Mouse (Mus musculus): ENCODE measurements around the gene Gtsf2. TPM values are rescaled to one million over a fixed set of nuclear protein-coding genes. Genes with fewer than 3 reads are reported as not detected.

Gtsf2 gene
- polyA plus RNA-seq, 1 experiment, result not detected

DNA sequence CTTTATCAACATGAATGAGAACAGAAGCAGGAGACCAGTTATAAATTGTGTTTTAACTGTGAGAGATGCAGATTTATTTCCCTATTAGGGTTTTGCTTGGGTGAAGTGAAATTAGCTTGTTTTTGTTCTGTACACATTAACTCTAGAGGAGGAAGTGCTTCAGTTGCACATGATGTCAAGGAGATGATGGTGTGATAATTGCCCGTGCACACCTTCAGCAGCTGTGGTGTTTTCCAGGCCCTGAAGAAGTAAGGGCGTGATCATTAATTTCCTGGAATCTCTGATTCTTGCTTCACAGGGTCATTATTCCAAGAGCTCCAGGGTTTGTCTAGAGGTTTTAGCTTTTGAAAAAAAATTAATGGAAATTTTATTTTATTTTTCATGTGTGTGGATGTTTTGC is 31.9 kb upstream of the Gtsf2 start:
- Histone ChIP-seq H3K27ac (ENCODE audit: insufficient read depth, low read depth, low read length) (peak overlapping the region; percentile 90), H3K27me3 (ENCODE audit: control insufficient read depth, insufficient read depth, low read length) (no peaks in the 10 kb centered on the region), H3K36me3 (ENCODE audit: control insufficient read depth, insufficient read depth, low read length) (no peaks in the 10 kb centered on the region), H3K4me3 (ENCODE audit: low read depth, low read length) (no peak overlapping the region), H3K4me1 (ENCODE audit: control insufficient read depth, insufficient read depth, insufficient read length, low read length) (peaks cover 13% of the 10 kb centered on the region; the same call in 1 of the 2 replicates)
- WGBS, result 21% methylated on average over 2 of the region's 2 CpGs
- TF ChIP-seq CTCF (IDR thresholded peaks at IDR 0.05; ENCODE audit: extremely low read depth, insufficient read length, insufficient replicate concordance, low read depth, low read length) (no peak), POLR2A (IDR thresholded peaks at IDR 0.05; ENCODE audit: low read depth, low read length) (no peak)

DNA sequence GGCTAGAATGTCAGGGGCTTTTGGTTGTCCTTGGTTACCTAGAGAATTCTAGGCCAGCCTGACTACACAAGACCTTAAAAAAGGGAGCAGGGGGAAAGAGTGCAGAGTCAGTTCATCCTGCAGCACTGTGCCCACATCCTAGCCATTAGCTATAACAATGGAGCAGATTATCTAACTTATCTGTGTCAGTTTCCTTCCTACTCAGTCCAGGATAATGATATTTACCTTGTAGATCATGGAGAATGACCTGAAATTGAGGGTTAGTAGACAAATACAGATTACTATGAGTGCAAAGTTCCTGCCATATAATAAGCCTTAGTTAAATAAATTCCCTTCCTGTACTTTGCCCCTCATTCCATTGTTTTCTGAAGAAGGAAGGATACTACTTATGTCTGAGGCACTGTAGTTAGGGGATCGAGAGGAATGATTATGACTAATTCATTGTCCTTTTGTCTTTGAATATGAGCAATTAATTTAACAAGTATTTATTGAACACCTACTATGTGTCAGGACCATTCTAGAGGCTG is 30.9 kb upstream of the Gtsf2 start:
- 15% methylated on average over 1 of the region's 1 CpGs for WGBS
- no peak for TF ChIP-seq POLR2A (IDR thresholded peaks at IDR 0.05; ENCODE audit: low read depth, low read length)
- TF ChIP-seq CTCF (IDR thresholded peaks at IDR 0.05; ENCODE audit: extremely low read depth, insufficient read length, insufficient replicate concordance, low read depth, low read length), result no peak
- H3K4me1 ChIP-seq (ENCODE audit: control insufficient read depth, insufficient read depth, insufficient read length, low read length), result peaks cover 13% of the 10 kb centered on the region; the same call in 1 of the 2 replicates
- H3K27ac ChIP-seq (ENCODE audit: insufficient read depth, low read depth, low read length), result no peak overlapping the region
- no peak overlapping the region for H3K4me3 ChIP-seq (ENCODE audit: low read depth, low read length)
- H3K36me3 ChIP-seq (ENCODE audit: control insufficient read depth, insufficient read depth, low read length), result no peaks in the 10 kb centered on the region
- no peaks in the 10 kb centered on the region for H3K27me3 ChIP-seq (ENCODE audit: control insufficient read depth, insufficient read depth, low read length)

DNA sequence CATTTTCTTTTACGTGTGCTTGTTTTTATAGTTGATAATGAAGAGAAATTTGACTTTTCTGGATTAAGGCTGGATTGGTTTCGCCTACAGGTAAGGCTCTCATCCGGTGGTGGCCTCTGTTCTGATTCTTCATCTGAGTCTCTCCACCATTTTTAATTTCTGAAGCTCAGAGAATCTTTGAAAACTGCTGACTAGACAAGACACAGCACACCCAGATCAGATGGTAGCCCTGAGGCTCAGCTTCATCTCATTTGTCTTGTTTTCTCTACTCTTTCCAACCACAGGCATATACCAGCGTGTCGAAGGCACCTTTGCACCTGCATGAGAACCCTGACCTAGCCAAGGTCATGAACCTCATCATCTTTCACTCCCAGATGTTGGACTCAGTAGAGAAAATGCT is 25.5 kb upstream of the Gtsf2 start:
- no peaks in the 10 kb centered on the region for H3K27me3 ChIP-seq (ENCODE audit: control insufficient read depth, insufficient read depth, low read length)
- peaks cover 6% of the 10 kb centered on the region; the same call in 1 of the 2 replicates for H3K4me1 ChIP-seq (ENCODE audit: control insufficient read depth, insufficient read depth, insufficient read length, low read length)
- no peaks in the 10 kb centered on the region for H3K36me3 ChIP-seq (ENCODE audit: control insufficient read depth, insufficient read depth, low read length)
- WGBS, result 88% methylated on average over 5 of the region's 5 CpGs
- no peak overlapping the region for H3K4me3 ChIP-seq (ENCODE audit: low read depth, low read length)
- no peak overlapping the region for H3K27ac ChIP-seq (ENCODE audit: insufficient read depth, low read depth, low read length)
- TF ChIP-seq POLR2A (IDR thresholded peaks at IDR 0.05; ENCODE audit: low read depth, low read length), result no peak
- no peak for TF ChIP-seq CTCF (IDR thresholded peaks at IDR 0.05; ENCODE audit: extremely low read depth, insufficient read length, insufficient replicate concordance, low read depth, low read length)

DNA sequence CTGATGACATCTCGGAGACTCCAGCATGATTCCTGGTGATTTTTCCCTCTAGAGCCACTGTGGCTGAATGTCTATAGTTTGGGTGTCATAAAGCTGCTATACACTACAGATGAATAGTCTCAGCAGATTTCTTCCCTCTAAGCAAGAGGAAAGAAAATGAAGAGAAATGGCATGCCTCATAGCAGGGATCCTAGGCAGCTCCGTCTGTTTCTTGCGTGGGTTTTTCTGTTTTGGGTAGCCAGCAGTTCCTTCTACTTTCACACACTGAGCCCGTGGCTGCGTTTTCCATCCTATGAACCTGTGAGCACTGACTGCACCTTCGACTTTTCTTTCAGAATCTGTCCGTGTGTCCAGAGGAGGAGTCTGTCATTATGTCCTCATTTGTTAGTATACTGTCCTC is 24.9 kb upstream of the Gtsf2 start:
- Histone ChIP-seq H3K4me1 (ENCODE audit: control insufficient read depth, insufficient read depth, insufficient read length, low read length) (peaks cover under 1% of the 10 kb centered on the region; the same call in 1 of the 2 replicates), H3K36me3 (ENCODE audit: control insufficient read depth, insufficient read depth, low read length) (no peaks in the 10 kb centered on the region), H3K27ac (ENCODE audit: insufficient read depth, low read depth, low read length) (no peak overlapping the region), H3K4me3 (ENCODE audit: low read depth, low read length) (no peak overlapping the region), H3K27me3 (ENCODE audit: control insufficient read depth, insufficient read depth, low read length) (no peaks in the 10 kb centered on the region)
- no peak for TF ChIP-seq POLR2A (IDR thresholded peaks at IDR 0.05; ENCODE audit: low read depth, low read length)
- no peak for TF ChIP-seq CTCF (IDR thresholded peaks at IDR 0.05; ENCODE audit: extremely low read depth, insufficient read length, insufficient replicate concordance, low read depth, low read length)
- 87% methylated on average over 7 of the region's 7 CpGs for WGBS

DNA sequence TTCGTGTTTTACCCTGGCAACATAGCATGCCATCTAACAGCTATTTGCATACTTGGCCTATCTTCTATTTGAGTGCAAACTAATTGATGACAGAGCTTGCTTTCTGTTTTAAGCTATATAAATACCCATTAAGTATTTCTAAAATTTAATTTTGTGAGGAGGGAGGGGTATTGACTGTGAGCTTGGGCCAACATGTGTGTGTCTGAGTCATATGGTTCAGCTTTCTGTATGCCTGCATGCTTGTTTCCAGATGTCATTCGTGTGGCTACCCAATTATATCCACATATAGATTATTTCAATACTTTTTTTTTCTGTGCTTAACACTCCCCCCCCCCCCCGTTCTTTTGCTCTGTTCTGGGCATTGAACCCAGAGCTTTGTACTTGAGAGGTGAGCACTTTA is 24.0 kb upstream of the Gtsf2 start:
- Histone ChIP-seq H3K27me3 (ENCODE audit: control insufficient read depth, insufficient read depth, low read length) (no peaks in the 10 kb centered on the region), H3K27ac (ENCODE audit: insufficient read depth, low read depth, low read length) (no peak overlapping the region), H3K4me3 (ENCODE audit: low read depth, low read length) (no peak overlapping the region), H3K4me1 (ENCODE audit: control insufficient read depth, insufficient read depth, insufficient read length, low read length) (no peaks in the 10 kb centered on the region), H3K36me3 (ENCODE audit: control insufficient read depth, insufficient read depth, low read length) (no peaks in the 10 kb centered on the region)
- TF ChIP-seq POLR2A (IDR thresholded peaks at IDR 0.05; ENCODE audit: low read depth, low read length) (no peak), CTCF (IDR thresholded peaks at IDR 0.05; ENCODE audit: extremely low read depth, insufficient read length, insufficient replicate concordance, low read depth, low read length) (no peak)
- 80% methylated on average over 3 of the region's 3 CpGs for WGBS

DNA sequence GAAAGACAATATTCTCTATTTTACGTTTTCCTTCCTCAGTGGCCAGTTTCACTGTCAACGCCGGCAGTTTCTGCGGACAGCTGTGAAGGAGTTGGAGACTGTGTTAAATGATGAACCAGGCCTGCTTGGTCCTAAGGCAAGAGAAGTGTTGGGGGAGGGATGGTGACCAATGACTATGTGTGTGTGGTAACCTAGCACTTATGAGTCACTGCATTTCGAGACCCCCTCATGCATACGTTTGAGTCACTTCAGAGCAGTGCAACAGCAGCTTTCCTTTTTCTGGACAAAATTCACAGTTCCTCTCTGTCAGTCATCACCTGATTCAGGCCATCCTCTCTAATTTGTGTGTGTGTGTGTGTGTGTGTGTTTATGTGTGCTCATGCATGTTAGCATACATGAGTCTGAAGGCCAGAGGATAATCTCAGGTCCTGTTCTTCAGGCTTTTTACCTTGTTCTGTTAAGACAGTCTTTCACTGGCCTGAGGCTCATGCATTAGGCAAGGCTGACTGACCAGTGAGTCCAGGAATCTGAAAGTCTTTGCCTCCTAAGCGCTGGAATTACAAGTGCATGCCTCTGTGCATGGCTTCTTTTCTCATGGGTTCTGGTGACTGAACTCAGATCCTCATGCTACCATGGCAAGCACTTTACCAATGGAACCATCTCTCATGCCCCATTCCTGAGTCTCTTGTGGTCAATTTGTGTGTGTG is 23.4 kb upstream of the Gtsf2 start:
- H3K4me3 ChIP-seq (ENCODE audit: low read depth, low read length), result no peak overlapping the region
- no peak for TF ChIP-seq POLR2A (IDR thresholded peaks at IDR 0.05; ENCODE audit: low read depth, low read length)
- TF ChIP-seq CTCF (IDR thresholded peaks at IDR 0.05; ENCODE audit: extremely low read depth, insufficient read length, insufficient replicate concordance, low read depth, low read length), result no peak
- WGBS, result 85% methylated on average over 7 of the region's 7 CpGs
- H3K27ac ChIP-seq (ENCODE audit: insufficient read depth, low read depth, low read length), result no peak overlapping the region
- H3K4me1 ChIP-seq (ENCODE audit: control insufficient read depth, insufficient read depth, insufficient read length, low read length), result no peaks in the 10 kb centered on the region
- H3K27me3 ChIP-seq (ENCODE audit: control insufficient read depth, insufficient read depth, low read length), result no peaks in the 10 kb centered on the region
- H3K36me3 ChIP-seq (ENCODE audit: control insufficient read depth, insufficient read depth, low read length), result no peaks in the 10 kb centered on the region

DNA sequence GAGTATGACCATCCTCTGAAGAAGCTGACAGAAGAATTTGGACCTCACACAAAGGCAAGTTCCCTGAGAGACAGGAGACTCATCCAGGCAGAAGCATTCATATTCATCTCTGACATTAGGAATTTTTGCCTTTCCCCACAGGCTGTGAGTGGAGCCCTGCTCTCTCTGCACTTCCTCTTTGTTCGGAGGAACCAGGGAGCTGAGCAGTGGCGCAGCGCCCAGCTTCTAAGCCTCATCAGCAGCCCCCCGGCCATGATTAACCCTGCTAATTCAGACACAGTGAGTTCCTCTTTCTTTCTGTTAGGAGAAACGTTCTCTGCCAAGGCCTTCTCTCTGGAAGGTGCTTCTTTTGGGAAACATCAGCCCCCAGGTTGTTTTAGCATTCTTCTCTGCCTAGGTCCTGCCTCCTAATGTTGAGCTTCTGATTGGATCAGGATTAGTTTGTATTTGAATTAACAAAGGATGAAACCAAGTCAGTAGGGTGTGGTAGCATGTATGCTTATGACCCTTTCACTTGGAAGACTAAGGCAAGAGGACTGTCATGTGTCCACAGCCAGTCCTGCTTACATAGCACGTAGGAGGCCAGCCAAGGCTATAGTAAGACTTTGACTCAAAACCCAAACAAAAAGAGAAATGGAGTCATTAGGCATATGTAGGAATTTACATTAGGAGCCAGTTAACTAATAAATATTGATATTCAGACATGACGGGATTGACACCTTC is 14.4 kb upstream of the Gtsf2 start:
- Histone ChIP-seq H3K36me3 (ENCODE audit: control insufficient read depth, insufficient read depth, low read length) (no peaks in the 10 kb centered on the region; the same call in 1 of the 2 replicates), H3K27ac (ENCODE audit: insufficient read depth, low read depth, low read length) (no peak overlapping the region), H3K27me3 (ENCODE audit: control insufficient read depth, insufficient read depth, low read length) (no peaks in the 10 kb centered on the region), H3K4me3 (ENCODE audit: low read depth, low read length) (no peak overlapping the region), H3K4me1 (ENCODE audit: control insufficient read depth, insufficient read depth, insufficient read length, low read length) (no peaks in the 10 kb centered on the region)
- WGBS, result 73% methylated on average over 7 of the region's 7 CpGs
- TF ChIP-seq CTCF (IDR thresholded peaks at IDR 0.05; ENCODE audit: extremely low read depth, insufficient read length, insufficient replicate concordance, low read depth, low read length), result no peak
- no peak for TF ChIP-seq POLR2A (IDR thresholded peaks at IDR 0.05; ENCODE audit: low read depth, low read length)

Data from small intestine, adult 2 months (tissue).